Mouse (Mus musculus): ENCODE measurements around the gene Rap1gds1. TPM values are rescaled to one million over a fixed set of nuclear protein-coding genes. Genes with fewer than 3 reads are reported as not detected.
A peak's percentile ranks its signal among the peaks of the same experiment; 100 is the strongest.

Gene Rap1gds1
- polyA plus RNA-seq (2014; fragmentation: Nextera tagmentation; extraction: Ambion mirVana), result 107 and 135 TPM in 2 replicates

GRCm38 (mm10) chr3:139074484-139075211, at the start of gene Rap1gds1:
Gene Rap1gds1 (minus strand): TSS chr3:139075201.
- H3K9ac ChIP-seq (replicated peaks; ENCODE audit: low read depth, low read length), result peak within 1 kb of the TSS; percentile 90
- H3K36me3 ChIP-seq (ENCODE audit: control insufficient read depth, insufficient read depth, low read length), result no peaks in the 10 kb centered on the region
- H3K4me1 ChIP-seq (ENCODE audit: control insufficient read depth, insufficient read depth, low read length), result peaks cover 3% of the 10 kb centered on the region; the same call in 1 of the 2 replicates
- no peaks in the 10 kb centered on the region; the same call in 1 of the 2 replicates for H3K27me3 ChIP-seq (ENCODE audit: control insufficient read depth, insufficient read depth, low read length)
- H3K9me3 ChIP-seq (ENCODE audit: control insufficient read depth, low read length), result no peaks in the 10 kb centered on the region
- peak; percentile 60 for ATAC-seq (ENCODE audit: low read depth)
- peak within 1 kb of the TSS; percentile 74 for H3K4me3 ChIP-seq (ENCODE audit: low read depth, low read length)
- peak within 1 kb of the TSS; percentile 97 for H3K27ac ChIP-seq (ENCODE audit: low read depth, low read length)
- 1% methylated on average over 40 of the region's 97 CpGs for WGBS
- H3K4me2 ChIP-seq (ENCODE audit: low read depth, low read length), result peak within 1 kb of the TSS; percentile 80

- no peaks in the 10 kb centered on the region for H3K36me3 ChIP-seq (ENCODE audit: control insufficient read depth, insufficient read depth, low read length)
- no peaks in the 10 kb centered on the region for H3K27me3 ChIP-seq (ENCODE audit: control insufficient read depth, insufficient read depth, low read length)
- no peak for ATAC-seq (ENCODE audit: low read depth)
- H3K4me2 ChIP-seq (ENCODE audit: low read depth, low read length), result no peak overlapping the region
- H3K4me1 ChIP-seq (ENCODE audit: control insufficient read depth, insufficient read depth, low read length), result no peaks in the 10 kb centered on the region
- no peak overlapping the region for H3K4me3 ChIP-seq (ENCODE audit: low read depth, low read length)
- no peaks in the 10 kb centered on the region for H3K9me3 ChIP-seq (ENCODE audit: control insufficient read depth, low read length)
- H3K9ac ChIP-seq (replicated peaks; ENCODE audit: low read depth, low read length), result no peak overlapping the region
- H3K27ac ChIP-seq (ENCODE audit: low read depth, low read length), result no peak overlapping the region
Measured at GRCm38 (mm10) chr3:139118446-139118845, 43.4 kb upstream of the Rap1gds1 start.

- no peaks in the 10 kb centered on the region for H3K27me3 ChIP-seq (ENCODE audit: control insufficient read depth, insufficient read depth, low read length)
- H3K9me3 ChIP-seq (ENCODE audit: control insufficient read depth, low read length), result no peaks in the 10 kb centered on the region
- no peaks in the 10 kb centered on the region for H3K36me3 ChIP-seq (ENCODE audit: control insufficient read depth, insufficient read depth, low read length)
- no peak overlapping the region for H3K4me2 ChIP-seq (ENCODE audit: low read depth, low read length)
- no peak overlapping the region for H3K9ac ChIP-seq (replicated peaks; ENCODE audit: low read depth, low read length)
- ATAC-seq (ENCODE audit: low read depth), result no peak
- H3K27ac ChIP-seq (ENCODE audit: low read depth, low read length), result no peak overlapping the region
- H3K4me1 ChIP-seq (ENCODE audit: control insufficient read depth, insufficient read depth, low read length), result no peaks in the 10 kb centered on the region
- 79% methylated on average over 9 of the region's 9 CpGs for WGBS
- H3K4me3 ChIP-seq (ENCODE audit: low read depth, low read length), result no peak overlapping the region
Measured at GRCm38 (mm10) chr3:139116733-139117337, 41.8 kb upstream of the Rap1gds1 start.

GRCm38 (mm10) chr3:139112335-139112973, 37.5 kb upstream of the Rap1gds1 start:
- H3K4me1 ChIP-seq (ENCODE audit: control insufficient read depth, insufficient read depth, low read length), result no peaks in the 10 kb centered on the region
- H3K4me2 ChIP-seq (ENCODE audit: low read depth, low read length), result no peak overlapping the region
- H3K9me3 ChIP-seq (ENCODE audit: control insufficient read depth, low read length), result no peaks in the 10 kb centered on the region
- H3K4me3 ChIP-seq (ENCODE audit: low read depth, low read length), result no peak overlapping the region
- no peak for ATAC-seq (ENCODE audit: low read depth)
- no peak overlapping the region for H3K27ac ChIP-seq (ENCODE audit: low read depth, low read length)
- 88% methylated on average over 3 of the region's 3 CpGs for WGBS
- H3K9ac ChIP-seq (replicated peaks; ENCODE audit: low read depth, low read length), result no peak overlapping the region
- no peaks in the 10 kb centered on the region for H3K36me3 ChIP-seq (ENCODE audit: control insufficient read depth, insufficient read depth, low read length)
- H3K27me3 ChIP-seq (ENCODE audit: control insufficient read depth, insufficient read depth, low read length), result no peaks in the 10 kb centered on the region

GRCm38 (mm10) chr3:139111877-139112276, 36.9 kb upstream of the Rap1gds1 start:
- Histone ChIP-seq H3K9ac (replicated peaks; ENCODE audit: low read depth, low read length) (no peak overlapping the region), H3K4me1 (ENCODE audit: control insufficient read depth, insufficient read depth, low read length) (no peaks in the 10 kb centered on the region), H3K27ac (ENCODE audit: low read depth, low read length) (no peak overlapping the region), H3K36me3 (ENCODE audit: control insufficient read depth, insufficient read depth, low read length) (no peaks in the 10 kb centered on the region), H3K4me3 (ENCODE audit: low read depth, low read length) (no peak overlapping the region), H3K9me3 (ENCODE audit: control insufficient read depth, low read length) (no peaks in the 10 kb centered on the region), H3K4me2 (ENCODE audit: low read depth, low read length) (no peak overlapping the region), H3K27me3 (ENCODE audit: control insufficient read depth, insufficient read depth, low read length) (no peaks in the 10 kb centered on the region)
- 87% methylated on average over 2 of the region's 2 CpGs for WGBS
- no peak for ATAC-seq (ENCODE audit: low read depth)

GRCm38 (mm10) chr3:139108176-139108575, 33.2 kb upstream of the Rap1gds1 start:
- no peak overlapping the region for H3K4me2 ChIP-seq (ENCODE audit: low read depth, low read length)
- H3K27ac ChIP-seq (ENCODE audit: low read depth, low read length), result no peak overlapping the region
- no peaks in the 10 kb centered on the region for H3K4me1 ChIP-seq (ENCODE audit: control insufficient read depth, insufficient read depth, low read length)
- H3K4me3 ChIP-seq (ENCODE audit: low read depth, low read length), result no peak overlapping the region
- H3K9ac ChIP-seq (replicated peaks; ENCODE audit: low read depth, low read length), result no peak overlapping the region
- no peaks in the 10 kb centered on the region for H3K9me3 ChIP-seq (ENCODE audit: control insufficient read depth, low read length)
- no peaks in the 10 kb centered on the region for H3K27me3 ChIP-seq (ENCODE audit: control insufficient read depth, insufficient read depth, low read length)
- ATAC-seq (ENCODE audit: low read depth), result no peak
- H3K36me3 ChIP-seq (ENCODE audit: control insufficient read depth, insufficient read depth, low read length), result no peaks in the 10 kb centered on the region
- 88% methylated on average over 5 of the region's 5 CpGs for WGBS

- H3K4me3 ChIP-seq (ENCODE audit: low read depth, low read length), result no peak overlapping the region
- no peak overlapping the region for H3K9ac ChIP-seq (replicated peaks; ENCODE audit: low read depth, low read length)
- no peak for ATAC-seq (ENCODE audit: low read depth)
- no peaks in the 10 kb centered on the region for H3K9me3 ChIP-seq (ENCODE audit: control insufficient read depth, low read length)
- H3K4me1 ChIP-seq (ENCODE audit: control insufficient read depth, insufficient read depth, low read length), result no peaks in the 10 kb centered on the region
- WGBS, result 50% methylated on average over 2 of the region's 2 CpGs
- H3K36me3 ChIP-seq (ENCODE audit: control insufficient read depth, insufficient read depth, low read length), result no peaks in the 10 kb centered on the region
- H3K27ac ChIP-seq (ENCODE audit: low read depth, low read length), result no peak overlapping the region
- no peaks in the 10 kb centered on the region for H3K27me3 ChIP-seq (ENCODE audit: control insufficient read depth, insufficient read depth, low read length)
- no peak overlapping the region for H3K4me2 ChIP-seq (ENCODE audit: low read depth, low read length)
Measured at GRCm38 (mm10) chr3:139103914-139104313, 28.9 kb upstream of the Rap1gds1 start.

GRCm38 (mm10) chr3:139103346-139103745, 28.3 kb upstream of the Rap1gds1 start:
- Histone ChIP-seq H3K4me1 (ENCODE audit: control insufficient read depth, insufficient read depth, low read length) (no peaks in the 10 kb centered on the region), H3K4me2 (ENCODE audit: low read depth, low read length) (no peak overlapping the region), H3K9ac (replicated peaks; ENCODE audit: low read depth, low read length) (no peak overlapping the region), H3K27me3 (ENCODE audit: control insufficient read depth, insufficient read depth, low read length) (no peaks in the 10 kb centered on the region), H3K9me3 (ENCODE audit: control insufficient read depth, low read length) (no peaks in the 10 kb centered on the region), H3K27ac (ENCODE audit: low read depth, low read length) (no peak overlapping the region), H3K4me3 (ENCODE audit: low read depth, low read length) (no peak overlapping the region), H3K36me3 (ENCODE audit: control insufficient read depth, insufficient read depth, low read length) (no peaks in the 10 kb centered on the region)
- 78% methylated on average over 3 of the region's 3 CpGs for WGBS
- ATAC-seq (ENCODE audit: low read depth), result no peak

- H3K4me3 ChIP-seq (ENCODE audit: low read depth, low read length), result no peak overlapping the region
- H3K27me3 ChIP-seq (ENCODE audit: control insufficient read depth, insufficient read depth, low read length), result no peaks in the 10 kb centered on the region
- WGBS, result 84% methylated on average over 1 of the region's 1 CpGs
- no peak overlapping the region for H3K27ac ChIP-seq (ENCODE audit: low read depth, low read length)
- H3K36me3 ChIP-seq (ENCODE audit: control insufficient read depth, insufficient read depth, low read length), result no peaks in the 10 kb centered on the region
- H3K9me3 ChIP-seq (ENCODE audit: control insufficient read depth, low read length), result no peaks in the 10 kb centered on the region
- no peak for ATAC-seq (ENCODE audit: low read depth)
- H3K4me2 ChIP-seq (ENCODE audit: low read depth, low read length), result no peak overlapping the region
- H3K9ac ChIP-seq (replicated peaks; ENCODE audit: low read depth, low read length), result no peak overlapping the region
- H3K4me1 ChIP-seq (ENCODE audit: control insufficient read depth, insufficient read depth, low read length), result no peaks in the 10 kb centered on the region
Measured at GRCm38 (mm10) chr3:139101941-139102340, 26.9 kb upstream of the Rap1gds1 start.
